Mouse (Mus musculus): Measurements from ENCODE around the gene Ttc28. TPM values are rescaled to one million over a fixed set of nuclear protein-coding genes. Genes with fewer than 3 reads are reported as not detected.
A peak's percentile ranks its signal among the peaks of the same experiment; 100 is the strongest.

The Ttc28 gene
- polyA plus RNA-seq, 1 experiment from 2014 or later, result 5.4 TPM

DNA sequence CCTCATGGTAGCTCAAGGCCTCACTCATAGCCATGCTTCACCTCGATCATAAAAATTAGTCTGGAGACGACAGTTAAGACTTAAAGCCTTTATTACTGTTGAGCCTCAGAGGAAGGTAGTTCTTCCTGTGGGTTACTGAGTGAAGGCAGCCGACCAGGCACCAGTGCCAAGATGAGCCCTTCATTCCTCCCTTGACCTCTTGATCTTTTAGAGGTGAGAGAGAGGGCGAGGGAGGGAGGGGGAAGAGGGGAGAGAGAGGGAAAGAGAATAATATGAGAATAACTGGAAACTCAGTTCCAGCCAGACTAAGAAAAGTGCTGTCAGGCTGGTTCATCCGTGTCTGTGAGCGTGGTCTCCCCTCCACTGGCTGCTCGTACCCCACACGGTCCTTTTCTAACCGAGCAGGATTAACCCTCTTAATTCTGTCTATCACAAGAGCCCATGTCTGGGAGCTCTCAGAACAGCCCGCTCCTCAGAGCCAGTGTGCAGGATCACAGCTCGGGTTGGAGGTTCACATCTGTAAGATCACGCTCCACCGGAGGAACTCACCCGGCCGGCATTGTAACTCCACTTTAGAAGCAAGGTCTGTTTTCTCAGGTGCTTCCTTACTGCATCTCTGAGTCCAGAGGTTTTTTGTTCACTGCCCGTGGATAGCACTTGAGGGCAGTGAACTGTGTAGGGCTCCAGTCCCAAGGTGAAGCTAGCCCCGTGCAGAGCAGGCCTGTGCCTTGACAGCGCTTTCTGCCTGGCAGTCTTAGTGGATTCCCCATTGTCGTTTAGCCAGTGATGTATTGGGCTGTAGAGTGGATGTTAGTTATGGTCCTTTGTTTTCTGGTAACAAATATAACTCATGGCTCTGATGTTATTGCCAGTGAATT is 272.5 kb downstream of the Ttc28 start:
- no peak for ATAC-seq
- Histone ChIP-seq H3K4me2 (replicated peaks; ENCODE audit: low read depth, low read length) (no peak overlapping the region), H3K4me3 (ENCODE audit: low read depth, low read length) (no peak overlapping the region), H3K9me3 (ENCODE audit: low read length) (no peaks in the 10 kb centered on the region), H3K27ac (ENCODE audit: low read length) (no peak overlapping the region), H3K4me1 (ENCODE audit: insufficient read depth, low read depth, low read length) (peaks cover 3% of the 10 kb centered on the region; the same call in 1 of the 2 replicates), H3K27me3 (replicated peaks; ENCODE audit: insufficient read depth, low read length) (no peaks in the 10 kb centered on the region), H3K9ac (replicated peaks; ENCODE audit: low read depth) (no peak overlapping the region), H3K36me3 (ENCODE audit: insufficient read depth, low read length) (no peaks in the 10 kb centered on the region)
- DNase-seq (ENCODE audit: low spot score), result no peak
- WGBS, result 46% methylated on average over 19 of the region's 19 CpGs
- no peak for TF ChIP-seq EP300 (IDR thresholded peaks at IDR 0.05)
- TF ChIP-seq CTCF (IDR thresholded peaks at IDR 0.05), result no peak

DNA sequence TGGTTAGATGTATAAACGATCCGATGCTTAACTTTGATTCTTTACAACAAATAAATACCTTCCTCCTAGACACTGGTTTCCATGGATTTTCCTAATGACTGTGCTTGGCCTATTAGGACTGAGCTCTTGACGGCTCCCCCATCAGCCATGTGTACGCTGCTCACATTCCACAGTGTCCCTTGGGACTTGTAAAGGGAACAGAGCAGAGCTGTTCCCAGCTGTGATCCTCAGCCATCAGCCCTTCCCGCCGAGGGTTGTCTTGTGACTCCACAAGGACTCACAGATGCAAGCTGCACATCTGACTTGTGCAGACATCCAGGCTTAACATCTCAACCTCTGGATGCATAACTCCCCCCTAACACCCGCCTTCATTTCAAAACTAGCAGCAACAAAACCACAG is 275.0 kb downstream of the Ttc28 start:
- Histone ChIP-seq H3K4me1 (ENCODE audit: insufficient read depth, low read depth, low read length) (peaks cover 3% of the 10 kb centered on the region; the same call in 1 of the 2 replicates), H3K4me2 (replicated peaks; ENCODE audit: low read depth, low read length) (no peak overlapping the region), H3K27ac (ENCODE audit: low read length) (no peak overlapping the region), H3K9ac (replicated peaks; ENCODE audit: low read depth) (no peak overlapping the region), H3K9me3 (ENCODE audit: low read length) (no peaks in the 10 kb centered on the region), H3K4me3 (ENCODE audit: low read depth, low read length) (no peak overlapping the region), H3K36me3 (ENCODE audit: insufficient read depth, low read length) (no peaks in the 10 kb centered on the region), H3K27me3 (replicated peaks; ENCODE audit: insufficient read depth, low read length) (no peaks in the 10 kb centered on the region)
- peak; percentile 62 for ATAC-seq
- DNase-seq (ENCODE audit: low spot score), result no peak
- WGBS, result 43% methylated on average over 7 of the region's 7 CpGs
- TF ChIP-seq CTCF (IDR thresholded peaks at IDR 0.05), result no peak
- no peak for TF ChIP-seq EP300 (IDR thresholded peaks at IDR 0.05)

DNA sequence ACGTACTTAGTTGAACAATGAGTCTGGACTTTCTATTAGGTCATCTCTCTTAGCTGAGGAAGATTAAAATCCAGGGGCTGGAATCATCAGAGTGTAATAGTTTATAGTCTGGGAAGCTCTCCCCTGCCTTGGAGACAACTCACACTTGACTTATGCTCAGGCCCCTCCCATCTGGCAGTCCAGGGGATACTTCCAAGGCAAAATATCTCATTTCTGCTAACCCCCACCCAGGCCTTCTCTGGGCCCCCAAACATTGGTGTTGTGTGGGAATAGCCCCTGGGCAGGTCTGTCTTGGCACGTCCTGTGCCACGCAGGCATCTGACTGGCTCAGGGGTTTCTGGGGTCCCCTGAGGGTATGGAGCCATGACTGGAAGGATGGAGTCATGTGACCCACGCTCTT is 275.7 kb downstream of the Ttc28 start:
- ATAC-seq, result no peak
- no peak overlapping the region for H3K27ac ChIP-seq (ENCODE audit: low read length)

DNA sequence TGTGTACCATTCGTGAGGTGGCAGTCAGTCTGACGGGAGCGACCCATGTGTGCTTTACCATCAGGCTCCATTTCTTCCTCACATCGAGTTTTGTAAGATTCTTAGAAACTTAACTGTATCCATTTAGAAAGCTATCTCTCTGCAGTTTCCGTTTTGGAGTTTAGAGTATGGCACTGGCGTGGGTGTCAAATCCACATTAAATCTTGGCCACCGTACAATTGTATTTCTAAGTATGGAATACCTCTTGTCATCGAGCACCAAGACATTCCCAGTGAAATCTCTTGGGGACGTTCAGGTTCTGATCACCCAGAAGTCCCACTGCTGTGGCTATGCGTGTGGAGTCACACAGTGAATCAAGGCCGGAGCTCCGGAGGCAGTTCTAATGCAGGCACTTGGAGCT is 276.3 kb downstream of the Ttc28 start:
- peaks cover 3% of the 10 kb centered on the region; the same call in 1 of the 2 replicates for H3K4me1 ChIP-seq (ENCODE audit: insufficient read depth, low read depth, low read length)
- no peak overlapping the region for H3K4me3 ChIP-seq (ENCODE audit: low read depth, low read length)
- no peak overlapping the region for H3K27ac ChIP-seq (ENCODE audit: low read length)
- no peak overlapping the region for H3K9ac ChIP-seq (replicated peaks; ENCODE audit: low read depth)
- DNase-seq (ENCODE audit: low spot score), result no peak
- H3K4me2 ChIP-seq (replicated peaks; ENCODE audit: low read depth, low read length), result no peak overlapping the region
- no peak for TF ChIP-seq EP300 (IDR thresholded peaks at IDR 0.05)
- no peak for TF ChIP-seq CTCF (IDR thresholded peaks at IDR 0.05)
- H3K9me3 ChIP-seq (ENCODE audit: low read length), result no peaks in the 10 kb centered on the region
- no peak for ATAC-seq
- H3K27me3 ChIP-seq (replicated peaks; ENCODE audit: insufficient read depth, low read length), result no peaks in the 10 kb centered on the region
- H3K36me3 ChIP-seq (ENCODE audit: insufficient read depth, low read length), result no peaks in the 10 kb centered on the region
- 68% methylated on average over 12 of the region's 12 CpGs for WGBS

More for the DNA sequence above, 275.7 kb downstream of the Ttc28 start:
- no peak overlapping the region for H3K9ac ChIP-seq (replicated peaks; ENCODE audit: low read depth)
- WGBS, result 83% methylated on average over 4 of the region's 4 CpGs
- peaks cover 3% of the 10 kb centered on the region; the same call in 1 of the 2 replicates for H3K4me1 ChIP-seq (ENCODE audit: insufficient read depth, low read depth, low read length)
- DNase-seq (ENCODE audit: low spot score), result no peak
- no peaks in the 10 kb centered on the region for H3K36me3 ChIP-seq (ENCODE audit: insufficient read depth, low read length)
- no peaks in the 10 kb centered on the region for H3K27me3 ChIP-seq (replicated peaks; ENCODE audit: insufficient read depth, low read length)
- no peak overlapping the region for H3K4me2 ChIP-seq (replicated peaks; ENCODE audit: low read depth, low read length)
- no peaks in the 10 kb centered on the region for H3K9me3 ChIP-seq (ENCODE audit: low read length)
- TF ChIP-seq CTCF (IDR thresholded peaks at IDR 0.05), result no peak
- no peak for TF ChIP-seq EP300 (IDR thresholded peaks at IDR 0.05)
- no peak overlapping the region for H3K4me3 ChIP-seq (ENCODE audit: low read depth, low read length)

DNA sequence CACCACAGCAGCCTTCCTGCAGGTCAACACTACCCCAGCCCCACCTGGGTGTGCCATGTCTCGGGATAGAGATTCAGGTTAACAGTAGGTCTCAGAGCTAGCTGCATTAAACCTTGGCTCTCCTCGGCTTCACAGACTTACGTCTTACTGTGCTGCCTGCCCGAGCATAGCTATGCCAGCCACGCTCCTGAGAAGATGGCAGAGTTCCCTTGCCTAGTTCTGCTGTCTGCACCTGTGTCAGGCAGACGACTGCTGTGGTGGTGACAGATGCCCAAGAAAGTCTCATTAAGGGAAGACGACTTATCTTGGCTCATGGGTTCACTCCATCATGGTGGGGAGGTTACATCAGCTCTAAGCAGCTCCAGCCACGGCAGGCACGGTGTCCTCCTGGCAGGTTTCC is 278.7 kb downstream of the Ttc28 start:
- no peak overlapping the region for H3K4me3 ChIP-seq (ENCODE audit: low read depth, low read length)
- H3K4me1 ChIP-seq (ENCODE audit: insufficient read depth, low read depth, low read length), result peaks cover 3% of the 10 kb centered on the region; the same call in 1 of the 2 replicates
- no peak for TF ChIP-seq EP300 (IDR thresholded peaks at IDR 0.05)
- no peak for TF ChIP-seq CTCF (IDR thresholded peaks at IDR 0.05)
- H3K27me3 ChIP-seq (replicated peaks; ENCODE audit: insufficient read depth, low read length), result no peaks in the 10 kb centered on the region
- H3K4me2 ChIP-seq (replicated peaks; ENCODE audit: low read depth, low read length), result no peak overlapping the region
- no peak for DNase-seq (ENCODE audit: low spot score)
- H3K36me3 ChIP-seq (ENCODE audit: insufficient read depth, low read length), result no peaks in the 10 kb centered on the region
- ATAC-seq, result no peak
- no peak overlapping the region for H3K9ac ChIP-seq (replicated peaks; ENCODE audit: low read depth)
- H3K27ac ChIP-seq (ENCODE audit: low read length), result no peak overlapping the region
- WGBS, result 78% methylated on average over 9 of the region's 9 CpGs
- no peaks in the 10 kb centered on the region for H3K9me3 ChIP-seq (ENCODE audit: low read length)

DNA sequence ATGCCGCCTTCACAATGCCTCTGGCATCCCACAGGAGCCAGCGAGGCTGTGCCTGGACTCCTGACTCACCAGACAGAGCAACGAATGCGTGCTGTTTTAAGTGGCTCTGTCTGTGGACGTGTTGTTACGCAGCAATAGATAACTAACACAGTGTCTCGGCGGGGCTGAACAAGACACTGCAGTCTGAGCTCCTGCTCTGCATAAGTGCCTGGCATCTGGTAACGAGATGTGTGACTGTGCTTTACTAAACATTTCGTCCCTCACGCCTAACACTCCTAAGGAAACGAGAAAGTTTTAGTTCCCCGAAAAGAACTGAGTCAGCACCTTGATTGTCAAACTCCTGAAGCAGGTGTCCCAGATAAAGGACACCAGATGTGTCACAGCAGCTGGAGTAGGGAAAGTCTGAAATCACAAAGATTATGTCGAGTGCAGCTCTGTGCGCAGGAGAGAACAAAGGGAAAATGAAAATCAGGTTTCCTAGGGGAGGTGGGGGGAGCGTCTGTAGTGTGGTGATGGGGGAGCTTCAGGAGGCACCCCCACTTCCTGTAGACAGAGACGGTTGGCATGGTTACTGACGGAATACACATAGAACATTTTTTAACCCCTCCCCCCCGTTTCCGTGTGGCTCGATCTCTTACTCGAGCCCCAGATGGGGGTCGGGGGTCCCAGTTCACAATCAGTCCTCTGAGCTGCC is 280.2 kb downstream of the Ttc28 start:
- Histone ChIP-seq H3K27me3 (replicated peaks; ENCODE audit: insufficient read depth, low read length) (no peaks in the 10 kb centered on the region), H3K27ac (ENCODE audit: low read length) (no peak overlapping the region), H3K9ac (replicated peaks; ENCODE audit: low read depth) (no peak overlapping the region), H3K9me3 (ENCODE audit: low read length) (no peaks in the 10 kb centered on the region), H3K36me3 (ENCODE audit: insufficient read depth, low read length) (no peaks in the 10 kb centered on the region), H3K4me3 (ENCODE audit: low read depth, low read length) (no peak overlapping the region), H3K4me1 (ENCODE audit: insufficient read depth, low read depth, low read length) (peaks cover 3% of the 10 kb centered on the region; the same call in 1 of the 2 replicates), H3K4me2 (replicated peaks; ENCODE audit: low read depth, low read length) (no peak overlapping the region; the same call in 1 of the 2 replicates)
- no peak for TF ChIP-seq EP300 (IDR thresholded peaks at IDR 0.05)
- WGBS, result 17% methylated on average over 23 of the region's 23 CpGs
- ATAC-seq, result peak; percentile 51
- no peak for DNase-seq (ENCODE audit: low spot score)

All from lung, postnatal 0 days (tissue).